Mouse (Mus musculus): ENCODE measurements around the gene Gstm5.
"Not testable (repeated sequence)": the region's sequence is repeated elsewhere in the genome, so short reads cannot be mapped to it uniquely, and the experiment has no call there.

Gene Gstm5

GRCm38 (mm10) chr3:107895720-107896569 is at the start of gene Gstm5:
TSS of gene Gstm5 (plus strand) at chr3:107895821.
- DNase-seq: peak; percentile 16

- DNase-seq: no peak
Observed at GRCm38 (mm10) chr3:107846175-107846574, 49.4 kb upstream of the Gstm5 start.

- DNase-seq: no peak
Observed at GRCm38 (mm10) chr3:107846835-107847234, 48.8 kb upstream of the Gstm5 start.

- no peak for DNase-seq
Observed at GRCm38 (mm10) chr3:107848126-107848525, 47.5 kb upstream of the Gstm5 start.

- no peak for DNase-seq
Observed at GRCm38 (mm10) chr3:107849000-107849692, 46.5 kb upstream of the Gstm5 start.

- DNase-seq: no peak
Observed at GRCm38 (mm10) chr3:107849693-107850031, 46.0 kb upstream of the Gstm5 start.

- DNase-seq: no peak
Observed at GRCm38 (mm10) chr3:107850418-107851031, 45.1 kb upstream of the Gstm5 start.

- DNase-seq: no peak
Observed at GRCm38 (mm10) chr3:107852786-107853185, 42.8 kb upstream of the Gstm5 start.

- no peak for DNase-seq
Observed at GRCm38 (mm10) chr3:107853232-107854181, 42.1 kb upstream of the Gstm5 start.

GRCm38 (mm10) chr3:107855368-107855767 is 40.3 kb upstream of the Gstm5 start:
- DNase-seq: no peak

- no peak for DNase-seq
Observed at GRCm38 (mm10) chr3:107857646-107858045, 38.0 kb upstream of the Gstm5 start.

- DNase-seq: not testable (repeated sequence)
Observed at GRCm38 (mm10) chr3:107861483-107861882, 34.1 kb upstream of the Gstm5 start.

GRCm38 (mm10) chr3:107862471-107862870 is 33.1 kb upstream of the Gstm5 start:
- no peak for DNase-seq

- DNase-seq: no peak
Observed at GRCm38 (mm10) chr3:107863471-107863870, 32.1 kb upstream of the Gstm5 start.

- peak; percentile 73 for DNase-seq
Observed at GRCm38 (mm10) chr3:107863898-107864603, 31.6 kb upstream of the Gstm5 start.

GRCm38 (mm10) chr3:107865364-107866091 is 30.1 kb upstream of the Gstm5 start:
- DNase-seq: no peak

- peak; percentile 82 for DNase-seq
Observed at GRCm38 (mm10) chr3:107867086-107867485, 28.5 kb upstream of the Gstm5 start.

GRCm38 (mm10) chr3:107868452-107868851 is 27.2 kb upstream of the Gstm5 start:
- no peak for DNase-seq

- no peak for DNase-seq
Observed at GRCm38 (mm10) chr3:107869097-107869496, 26.5 kb upstream of the Gstm5 start.

GRCm38 (mm10) chr3:107869925-107870324 is 25.7 kb upstream of the Gstm5 start:
- DNase-seq: no peak
